Mouse (Mus musculus) adrenal gland, adult (tissue): ENCODE measurements around the gene Epn3.

ENCODE experiments used
- DNase-seq, 2 experiments: peaks; one replicate each; pipeline ENCODE4 v3.0.0; 2022 to 2023; ENCODE audit warnings: low spot score in 1 of 2; ENCODE audit not compliant: inconsistent age in 2 of 2

Epn3 gene

DNA sequence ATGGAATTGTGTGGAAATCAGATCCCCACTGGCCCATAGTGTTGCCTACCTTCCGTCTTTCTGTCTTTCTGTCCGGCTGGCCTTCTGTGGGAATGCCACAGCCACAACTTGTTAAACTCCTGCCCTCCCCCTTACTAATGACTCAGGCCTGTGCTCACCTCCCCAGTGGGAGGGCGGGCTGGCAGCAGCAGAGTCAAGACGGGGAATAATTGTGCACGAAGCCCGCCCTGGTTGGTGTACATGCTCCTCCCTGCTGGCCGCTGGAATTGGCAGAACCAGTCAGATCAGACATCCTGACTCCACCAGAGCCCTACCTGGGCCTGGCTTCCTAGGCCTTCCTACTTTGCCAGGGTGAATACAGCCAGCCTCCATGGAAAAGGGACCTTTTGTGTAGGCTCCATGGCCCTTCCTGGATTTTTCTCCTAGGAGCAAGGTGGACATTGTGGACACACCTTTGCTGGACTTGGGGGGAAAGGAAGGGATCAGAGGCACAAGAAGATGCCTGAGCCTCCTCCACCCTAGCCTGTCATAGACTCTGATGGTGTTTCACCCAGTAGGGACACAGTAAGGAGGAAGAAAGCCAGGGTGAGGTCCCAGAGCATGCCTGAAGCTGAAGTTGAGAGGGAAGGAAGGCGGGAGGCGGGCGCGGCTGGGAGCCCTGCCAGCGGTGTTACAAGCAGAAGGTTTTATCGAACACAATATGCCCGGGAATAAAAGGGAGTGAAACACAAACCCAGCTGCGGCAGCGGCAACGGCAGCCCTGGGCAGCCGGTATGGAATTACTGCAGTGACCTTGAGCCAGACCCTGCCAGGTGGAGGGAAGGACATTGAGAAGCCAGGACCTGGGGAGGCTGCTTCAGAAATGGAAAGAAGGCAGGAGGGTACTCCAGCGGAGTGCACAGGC is 1.4 kb downstream of the Epn3 start:
- DNase-seq = peak; percentile 88 to 92

- DNase-seq = peak; percentile 78 to 89
Observed at GRCm38 (mm10) chr11:94495415-94495814, 4.4 kb downstream of the Epn3 start.

DNA sequence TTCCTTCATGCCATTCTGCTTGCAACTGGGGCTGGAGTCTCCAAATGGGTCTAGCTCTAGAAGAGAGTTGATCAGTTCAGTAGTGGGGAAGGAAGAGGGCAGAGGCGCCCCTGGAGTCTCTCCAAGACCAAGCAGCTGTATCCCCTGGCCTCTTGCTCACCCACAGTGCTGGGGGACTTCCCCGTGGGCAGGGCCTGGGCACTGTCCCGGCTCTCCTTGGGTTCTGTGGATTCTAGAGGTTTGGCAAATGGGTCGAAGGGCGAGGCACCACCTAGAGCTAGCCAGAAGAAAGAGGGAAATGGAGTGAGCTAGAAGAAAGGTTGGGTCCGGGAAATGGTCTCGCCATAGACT is 8.1 kb downstream of the Epn3 start:
- no peak for DNase-seq

- DNase-seq = peak; percentile 38 to 60
Observed at GRCm38 (mm10) chr11:94491035-94491748, 8.6 kb downstream of the Epn3 start.

- peak in 1 of 2 experiments; percentile 59 for DNase-seq
Observed at GRCm38 (mm10) chr11:94489745-94490144, 10.0 kb downstream of the Epn3 start.

GRCm38 (mm10) chr11:94488767-94489533 is 10.8 kb downstream of the Epn3 start:
- DNase-seq = peak; percentile 50 to 63

DNA sequence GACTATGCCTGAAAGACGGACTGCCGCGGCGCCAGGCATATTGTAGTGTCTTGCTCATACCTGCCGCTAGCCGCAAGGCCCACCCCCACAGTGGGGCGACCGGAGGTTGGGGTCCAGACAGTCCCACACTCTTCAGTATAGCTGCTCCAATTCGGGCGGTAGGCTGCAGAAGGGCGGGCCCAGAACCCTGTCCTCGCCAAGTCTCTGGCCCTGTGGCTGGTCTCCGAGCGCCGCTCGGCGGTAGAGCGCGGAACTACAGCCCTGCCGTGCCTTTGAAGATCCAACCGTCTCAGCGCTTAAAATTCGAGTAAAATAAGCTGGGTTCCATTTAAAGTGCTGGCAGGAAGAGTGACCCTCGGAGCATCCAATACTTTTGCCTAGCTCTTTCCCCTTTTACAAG is 13.8 kb downstream of the Epn3 start, which contains the start of gene Spata20:
TSS of gene Spata20 (minus strand) at position 179 of the 400 bp plus-strand sequence.
- peak; percentile 84 to 95 for DNase-seq

- no peak for DNase-seq
Observed at GRCm38 (mm10) chr11:94485223-94485622, 14.6 kb downstream of the Epn3 start.

- DNase-seq = no peak
Observed at GRCm38 (mm10) chr11:94484636-94485035, 15.1 kb downstream of the Epn3 start.

- no peak for DNase-seq
Observed at GRCm38 (mm10) chr11:94483921-94484320, 15.9 kb downstream of the Epn3 start.

DNA sequence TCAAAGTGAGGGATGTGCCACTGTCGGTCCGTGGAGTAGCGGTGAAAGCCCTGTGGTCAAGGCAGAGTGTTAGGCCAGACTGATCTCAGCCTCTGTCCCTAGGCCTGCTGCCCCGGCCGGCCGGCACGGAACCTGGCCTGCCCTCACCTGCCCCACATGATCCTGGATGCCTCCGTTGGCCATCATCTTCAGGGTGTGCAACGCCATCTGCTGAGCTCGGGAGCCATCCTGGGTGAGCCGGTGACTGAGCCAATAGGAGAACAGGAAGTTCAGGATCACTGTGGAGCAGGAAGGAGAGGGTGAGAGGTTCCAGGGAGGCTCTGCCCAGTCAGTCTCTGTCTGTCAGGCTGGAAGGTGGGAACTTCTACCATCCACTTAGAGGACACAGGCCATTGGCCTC is 16.3 kb downstream of the Epn3 start:
- no peak for DNase-seq

DNA sequence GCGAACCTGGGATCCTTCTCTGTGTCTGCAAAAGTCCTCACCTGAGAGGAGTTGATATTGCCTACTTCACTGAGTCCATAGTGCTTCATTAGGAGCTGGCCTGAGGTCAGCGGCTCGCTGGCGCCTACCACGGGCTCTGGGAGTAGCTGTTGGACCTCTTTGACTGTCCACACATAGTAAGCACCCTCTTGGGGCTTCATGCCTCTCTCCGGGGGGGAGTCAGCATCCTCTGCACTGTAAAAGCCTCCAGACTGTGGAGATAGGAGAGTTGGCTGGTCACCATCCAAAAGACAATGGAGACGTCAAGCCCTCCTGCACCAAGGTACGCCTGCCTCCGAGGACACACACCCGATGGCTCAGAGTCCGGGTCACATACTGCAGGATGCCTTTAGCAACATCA is 17.0 kb downstream of the Epn3 start:
- DNase-seq = no peak

DNA sequence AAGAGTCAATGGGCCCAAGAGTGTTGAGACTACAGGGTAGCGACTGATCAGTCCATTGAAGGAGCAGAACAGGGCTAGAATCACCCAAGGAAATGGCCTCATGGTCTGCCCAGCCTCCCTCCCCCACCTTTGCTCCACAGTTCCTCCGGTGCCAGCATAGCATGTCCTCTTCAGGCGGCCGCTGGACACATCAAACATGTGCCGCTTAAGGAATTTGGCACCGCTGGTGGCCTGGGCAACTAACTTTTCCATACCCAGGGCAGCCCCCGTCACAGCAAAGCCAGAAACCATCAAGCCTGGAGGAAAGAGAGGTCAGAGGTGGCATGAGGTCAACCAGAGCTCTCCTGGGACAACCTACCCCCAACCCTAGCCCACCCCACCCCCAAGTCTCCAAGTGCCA is 17.8 kb downstream of the Epn3 start:
- no peak for DNase-seq

- DNase-seq = no peak
Observed at GRCm38 (mm10) chr11:94480382-94480781, 19.4 kb downstream of the Epn3 start.

GRCm38 (mm10) chr11:94477651-94478050 is 22.1 kb downstream of the Epn3 start:
- DNase-seq = no peak

DNA sequence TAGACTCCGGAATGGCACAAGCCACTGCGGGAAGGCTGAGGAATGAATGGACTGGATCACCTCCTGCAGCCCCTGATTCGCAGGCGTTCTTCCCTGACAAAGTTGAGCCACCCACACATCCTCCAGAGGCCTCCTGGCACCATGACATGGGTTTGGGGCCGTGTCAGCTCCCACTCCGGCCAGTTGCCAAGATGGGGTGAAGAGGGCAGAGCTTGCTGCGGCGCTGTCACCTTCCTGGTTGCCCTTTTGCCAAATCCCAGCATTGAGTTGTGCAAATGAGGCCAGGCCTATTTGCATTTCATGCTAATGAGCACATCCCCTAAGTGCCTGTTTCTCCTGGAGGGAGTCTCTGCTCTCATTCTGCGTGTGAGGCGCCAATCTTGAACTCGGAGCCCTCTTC is 24.1 kb downstream of the Epn3 start:
- DNase-seq = no peak

GRCm38 (mm10) chr11:94474544-94474910 is 25.2 kb downstream of the Epn3 start:
- DNase-seq = no peak

- peak; percentile 90 to 96 for DNase-seq
Observed at GRCm38 (mm10) chr11:94473707-94474543, 25.8 kb downstream of the Epn3 start, which contains the start of gene Cacna1g. Gene Cacna1g (minus strand): TSS chr11:94474198.

GRCm38 (mm10) chr11:94472916-94473706 is 26.7 kb downstream of the Epn3 start:
- peak in 1 of 2 experiments; percentile 49 for DNase-seq

DNA sequence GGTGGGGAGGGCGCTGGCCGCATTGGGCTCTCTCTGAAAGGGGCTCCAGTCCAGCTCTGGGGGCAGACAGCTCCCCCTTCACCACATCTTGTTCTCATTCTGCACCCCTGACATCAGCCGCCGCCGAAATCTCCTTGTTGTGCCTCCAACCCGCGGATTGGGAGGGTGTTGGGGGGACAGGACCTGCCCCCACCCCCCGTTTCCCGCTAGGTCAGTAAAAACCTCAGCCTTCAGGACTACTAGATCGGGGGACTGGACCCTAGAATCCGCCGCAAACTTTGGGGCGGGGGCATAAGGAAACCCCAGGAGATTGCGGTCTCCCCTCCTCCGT is 27.2 kb downstream of the Epn3 start:
- DNase-seq = no peak
